Mouse (Mus musculus): ENCODE results near the gene Creb1. TPM values are rescaled to one million over a fixed set of nuclear protein-coding genes. Genes with fewer than 3 reads are reported as not detected.

Creb1 gene
- polyA plus RNA-seq, 1 experiment from 2014 or later, result 56.7 TPM

DNA sequence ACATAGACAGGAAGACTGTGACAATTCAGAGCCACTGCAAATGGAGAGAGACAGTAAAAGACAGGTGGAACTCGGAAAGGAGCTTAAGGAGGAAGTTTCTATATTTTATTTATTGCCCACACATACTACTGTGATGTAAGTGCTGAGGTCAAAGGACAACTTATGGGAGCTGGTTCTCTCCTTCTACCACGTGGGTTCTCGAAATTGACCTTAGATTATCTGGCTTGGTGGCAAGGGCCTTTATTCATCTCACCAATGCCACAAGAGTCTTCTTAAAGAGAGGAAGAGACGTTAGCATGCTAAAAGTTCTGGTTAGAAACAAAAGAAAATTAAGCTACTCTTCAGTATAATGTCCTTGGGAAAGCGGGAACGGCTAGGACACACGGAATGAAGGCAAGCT lies 897 bp upstream of the Creb1 start:
- no peaks in the 10 kb centered on the region for H3K36me3 ChIP-seq (ENCODE audit: control insufficient read depth, insufficient read depth, low read length)
- H3K27me3 ChIP-seq (replicated peaks; ENCODE audit: control insufficient read depth, insufficient read depth, low read length), result no peaks in the 10 kb centered on the region
- H3K4me2 ChIP-seq (ENCODE audit: low read length), result peak overlapping the region; percentile 95
- ATAC-seq, result no peak
- H3K4me3 ChIP-seq (ENCODE audit: low read depth, low read length), result peak overlapping the region; percentile 80
- no peak overlapping the region for H3K27ac ChIP-seq (ENCODE audit: low read depth, low read length)
- H3K4me1 ChIP-seq (ENCODE audit: control insufficient read depth, insufficient read depth, low read length), result peaks cover 20% of the 10 kb centered on the region
- H3K9me3 ChIP-seq (replicated peaks; ENCODE audit: control insufficient read depth, low read length), result no peaks in the 10 kb centered on the region
- WGBS, result 23% methylated on average over 7 of the region's 7 CpGs
- DNase-seq (ENCODE audit: low spot score), result no peak
- peak overlapping the region; percentile 99 for H3K9ac ChIP-seq (ENCODE audit: low read length)

DNA sequence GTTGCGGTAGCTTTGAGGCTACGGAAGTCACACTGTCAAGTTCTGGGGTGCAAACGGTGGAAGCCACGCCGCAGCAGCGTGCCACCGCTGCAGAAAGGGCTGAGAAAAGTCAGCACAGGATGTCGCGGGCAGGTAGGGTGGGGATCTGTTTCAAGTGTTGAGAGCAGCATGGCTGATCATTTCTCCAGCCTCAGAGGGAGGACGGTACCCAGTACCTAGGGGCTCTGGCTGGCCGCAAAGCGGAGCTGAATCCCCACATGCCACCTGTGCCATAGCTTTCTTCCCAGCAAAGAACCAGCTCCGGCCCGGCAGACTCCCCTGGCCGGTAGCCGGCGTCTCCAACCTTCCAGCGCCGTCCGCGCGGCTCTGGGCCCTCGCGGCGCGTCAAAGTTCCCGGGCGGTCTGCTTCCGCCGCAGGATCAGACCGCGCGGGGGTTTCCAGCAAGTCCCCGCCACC lies 350 bp upstream of the Creb1 start:
- WGBS, result under 1% methylated on average over 34 of the region's 34 CpGs

DNA sequence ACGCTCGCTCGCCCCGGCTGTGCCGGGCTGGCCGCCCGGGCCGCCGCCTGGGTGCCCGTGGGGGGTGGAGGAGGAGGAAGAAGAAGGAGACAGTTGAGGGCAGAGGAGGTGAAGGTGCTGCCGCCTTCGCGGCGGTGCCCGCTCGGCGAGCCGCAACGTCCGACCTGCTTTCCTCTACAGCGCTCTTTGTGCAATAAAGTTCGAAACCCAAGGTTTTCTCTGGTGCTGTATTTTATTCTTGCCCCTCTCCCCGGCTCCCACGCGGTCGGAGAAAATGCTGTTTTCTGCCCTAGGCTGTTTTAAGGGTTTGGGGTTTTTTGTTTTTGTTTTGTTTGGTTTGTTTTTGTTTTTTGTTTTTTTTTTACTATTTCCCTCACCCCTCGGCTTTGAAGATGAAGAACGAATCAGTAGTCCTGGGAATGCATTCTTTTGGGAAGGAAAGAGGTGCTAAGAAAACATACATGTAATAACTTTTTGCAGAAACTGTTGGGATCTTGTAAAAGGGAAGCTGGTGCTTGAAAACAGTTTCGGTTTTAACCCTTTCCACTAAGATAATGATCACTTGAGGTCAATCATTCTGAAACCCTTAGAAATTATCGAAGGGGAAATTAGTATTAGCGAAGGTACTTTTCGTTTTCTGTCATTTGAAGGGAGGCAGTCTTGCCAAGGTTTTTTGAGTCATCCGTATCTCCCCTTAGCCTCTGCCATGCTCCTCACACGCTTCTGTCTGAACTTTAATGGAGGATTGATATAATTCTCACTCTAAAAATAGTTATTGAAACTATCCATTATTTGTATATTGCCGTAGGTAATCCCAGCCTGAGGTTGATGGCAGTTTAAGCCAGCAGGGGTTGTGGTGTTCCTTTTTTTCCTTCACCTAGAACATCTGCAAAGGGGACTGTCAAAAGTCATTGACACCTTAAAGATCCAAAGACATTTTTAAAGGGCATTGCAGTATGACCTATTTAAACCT lies 1.3 kb downstream of the Creb1 start:
- Histone ChIP-seq H3K36me3 (ENCODE audit: control insufficient read depth, insufficient read depth, low read length) (no peaks in the 10 kb centered on the region), H3K27me3 (replicated peaks; ENCODE audit: control insufficient read depth, insufficient read depth, low read length) (no peaks in the 10 kb centered on the region), H3K4me3 (ENCODE audit: low read depth, low read length) (peak overlapping the region; percentile 80), H3K9ac (ENCODE audit: low read length) (peak overlapping the region; percentile 99), H3K4me2 (ENCODE audit: low read length) (peak overlapping the region; percentile 88), H3K27ac (ENCODE audit: low read depth, low read length) (peak overlapping the region; percentile 100), H3K9me3 (replicated peaks; ENCODE audit: control insufficient read depth, low read length) (no peaks in the 10 kb centered on the region), H3K4me1 (ENCODE audit: control insufficient read depth, insufficient read depth, low read length) (peaks cover 20% of the 10 kb centered on the region)
- peak; percentile 46 for DNase-seq (ENCODE audit: low spot score)
- under 1% methylated on average over 30 of the region's 35 CpGs for WGBS
- no peak for ATAC-seq

More for the DNA sequence above, 350 bp upstream of the Creb1 start:
- peaks cover 20% of the 10 kb centered on the region for H3K4me1 ChIP-seq (ENCODE audit: control insufficient read depth, insufficient read depth, low read length)
- H3K27ac ChIP-seq (ENCODE audit: low read depth, low read length), result peak overlapping the region; percentile 100
- peak overlapping the region; percentile 80 for H3K4me3 ChIP-seq (ENCODE audit: low read depth, low read length)
- peak; percentile 72 for ATAC-seq
- no peaks in the 10 kb centered on the region for H3K36me3 ChIP-seq (ENCODE audit: control insufficient read depth, insufficient read depth, low read length)
- H3K4me2 ChIP-seq (ENCODE audit: low read length), result peak overlapping the region; percentile 95
- no peaks in the 10 kb centered on the region for H3K9me3 ChIP-seq (replicated peaks; ENCODE audit: control insufficient read depth, low read length)
- no peak for DNase-seq (ENCODE audit: low spot score)
- no peaks in the 10 kb centered on the region for H3K27me3 ChIP-seq (replicated peaks; ENCODE audit: control insufficient read depth, insufficient read depth, low read length)
- H3K9ac ChIP-seq (ENCODE audit: low read length), result peak overlapping the region; percentile 99

DNA sequence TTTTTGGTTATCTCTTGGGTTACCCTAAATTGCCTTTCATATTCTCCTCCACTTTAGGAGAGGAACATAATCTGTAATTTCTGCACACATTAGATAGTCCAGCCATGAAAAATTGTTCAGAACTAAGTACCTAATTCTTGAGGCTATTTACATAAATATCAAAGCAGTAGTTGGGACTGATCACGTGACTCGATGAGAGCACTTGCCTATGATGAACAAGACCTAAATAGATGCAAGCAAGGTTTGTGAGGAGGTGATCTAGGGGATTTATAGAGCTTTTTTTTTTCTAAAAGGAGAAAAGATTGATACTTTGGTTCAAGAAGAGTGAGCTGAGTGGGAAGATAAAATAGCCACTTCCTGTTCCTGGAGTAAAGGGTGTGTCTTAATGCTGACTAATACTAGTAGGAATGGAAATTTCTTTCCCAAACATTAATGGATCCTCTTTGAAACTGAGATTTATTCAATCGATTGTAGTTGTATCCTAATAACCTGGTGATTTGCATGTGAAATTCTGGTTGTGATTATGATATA lies 6.5 kb downstream of the Creb1 start:
- Histone ChIP-seq H3K4me3 (ENCODE audit: low read depth, low read length) (no peak overlapping the region), H3K4me1 (ENCODE audit: control insufficient read depth, insufficient read depth, low read length) (peaks cover 14% of the 10 kb centered on the region), H3K27me3 (replicated peaks; ENCODE audit: control insufficient read depth, insufficient read depth, low read length) (no peaks in the 10 kb centered on the region), H3K4me2 (ENCODE audit: low read length) (no peak overlapping the region), H3K27ac (ENCODE audit: low read depth, low read length) (no peak overlapping the region), H3K9ac (ENCODE audit: low read length) (no peak overlapping the region), H3K36me3 (ENCODE audit: control insufficient read depth, insufficient read depth, low read length) (no peaks in the 10 kb centered on the region), H3K9me3 (replicated peaks; ENCODE audit: control insufficient read depth, low read length) (no peaks in the 10 kb centered on the region)
- WGBS, result 94% methylated on average over 3 of the region's 3 CpGs
- DNase-seq (ENCODE audit: low spot score) (no peak), ATAC-seq (no peak)

DNA sequence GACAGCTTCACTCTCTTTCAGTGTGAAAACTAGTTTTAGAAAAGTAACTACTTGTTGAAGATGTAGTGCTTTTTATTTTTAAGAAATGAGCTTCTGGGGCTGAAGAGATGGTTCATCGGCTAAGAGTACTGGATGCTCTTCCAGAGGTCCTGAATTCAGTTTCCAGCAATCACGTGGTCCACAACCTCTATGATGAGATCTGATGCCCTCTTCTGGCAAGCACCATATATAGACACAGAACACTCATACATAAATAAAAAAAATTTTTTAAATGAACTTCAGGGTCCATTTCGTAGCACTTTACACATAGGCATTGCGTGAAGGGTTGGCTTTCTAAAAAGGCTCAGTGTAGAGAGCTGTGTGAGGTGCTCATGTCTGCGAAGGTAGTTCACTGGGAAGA lies 11.3 kb downstream of the Creb1 start:
- Histone ChIP-seq H3K9ac (ENCODE audit: low read length) (no peak overlapping the region), H3K4me1 (ENCODE audit: control insufficient read depth, insufficient read depth, low read length) (no peaks in the 10 kb centered on the region), H3K4me3 (ENCODE audit: low read depth, low read length) (no peak overlapping the region), H3K4me2 (ENCODE audit: low read length) (no peak overlapping the region), H3K36me3 (ENCODE audit: control insufficient read depth, insufficient read depth, low read length) (no peaks in the 10 kb centered on the region), H3K27ac (ENCODE audit: low read depth, low read length) (no peak overlapping the region), H3K27me3 (replicated peaks; ENCODE audit: control insufficient read depth, insufficient read depth, low read length) (no peaks in the 10 kb centered on the region), H3K9me3 (replicated peaks; ENCODE audit: control insufficient read depth, low read length) (no peaks in the 10 kb centered on the region)
- 84% methylated on average over 5 of the region's 5 CpGs for WGBS
- DNase-seq (ENCODE audit: low spot score) (no peak), ATAC-seq (no peak)

DNA sequence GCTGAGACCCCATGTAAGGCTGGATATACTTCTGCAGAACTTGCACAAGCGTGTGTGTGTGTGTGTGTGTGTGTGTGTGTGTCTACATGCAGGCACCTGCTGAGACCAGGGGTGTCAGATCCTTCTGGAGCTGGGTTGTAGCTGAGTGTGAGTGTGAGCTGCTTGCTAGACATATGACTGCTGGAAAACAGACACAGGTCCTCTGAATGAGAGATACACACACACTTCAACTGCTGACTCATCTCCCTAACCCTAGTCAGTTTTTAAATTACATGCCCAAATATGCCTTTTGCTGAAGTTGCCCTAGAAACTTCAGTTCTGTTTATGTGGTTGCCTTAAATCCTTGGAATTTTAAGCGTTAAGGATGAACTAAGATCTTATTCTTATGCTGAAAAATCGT lies 13.6 kb downstream of the Creb1 start:
- H3K9ac ChIP-seq (ENCODE audit: low read length), result no peak overlapping the region
- WGBS, result 84% methylated on average over 3 of the region's 3 CpGs
- H3K4me1 ChIP-seq (ENCODE audit: control insufficient read depth, insufficient read depth, low read length), result no peaks in the 10 kb centered on the region
- no peaks in the 10 kb centered on the region for H3K9me3 ChIP-seq (replicated peaks; ENCODE audit: control insufficient read depth, low read length)
- no peak overlapping the region for H3K4me3 ChIP-seq (ENCODE audit: low read depth, low read length)
- no peaks in the 10 kb centered on the region for H3K27me3 ChIP-seq (replicated peaks; ENCODE audit: control insufficient read depth, insufficient read depth, low read length)
- H3K36me3 ChIP-seq (ENCODE audit: control insufficient read depth, insufficient read depth, low read length), result 0 out of 2 replicates have a peak, but pooled peaks cover 2% of the 10 kb centered on the region
- ATAC-seq (no peak), DNase-seq (ENCODE audit: low spot score) (no peak)
- no peak overlapping the region for H3K27ac ChIP-seq (ENCODE audit: low read depth, low read length)
- H3K4me2 ChIP-seq (ENCODE audit: low read length), result no peak overlapping the region

DNA sequence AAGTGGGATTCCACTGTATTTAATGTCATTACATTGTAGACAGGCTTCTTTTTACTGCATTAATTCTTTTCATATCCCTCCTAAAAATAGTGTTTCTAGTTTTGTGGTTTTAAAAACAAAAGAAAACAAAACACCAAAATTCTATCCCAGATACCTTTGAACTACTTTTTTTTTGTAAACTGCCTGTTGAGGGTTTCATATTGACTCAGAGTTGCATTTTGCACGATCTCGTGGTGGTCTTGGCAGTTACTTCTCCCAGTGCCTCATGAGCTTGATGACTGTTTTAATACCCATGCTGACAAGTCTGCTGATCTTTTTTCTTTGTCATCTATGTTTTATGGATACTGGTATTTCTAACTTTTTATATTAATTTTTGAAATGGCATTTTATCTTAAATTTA lies 16.9 kb downstream of the Creb1 start:
- no peaks in the 10 kb centered on the region for H3K9me3 ChIP-seq (replicated peaks; ENCODE audit: control insufficient read depth, low read length)
- H3K9ac ChIP-seq (ENCODE audit: low read length), result no peak overlapping the region
- H3K27ac ChIP-seq (ENCODE audit: low read depth, low read length), result no peak overlapping the region
- peaks cover 20% of the 10 kb centered on the region for H3K36me3 ChIP-seq (ENCODE audit: control insufficient read depth, insufficient read depth, low read length)
- ATAC-seq (no peak), DNase-seq (ENCODE audit: low spot score) (no peak)
- no peaks in the 10 kb centered on the region for H3K4me1 ChIP-seq (ENCODE audit: control insufficient read depth, insufficient read depth, low read length)
- no peaks in the 10 kb centered on the region for H3K27me3 ChIP-seq (replicated peaks; ENCODE audit: control insufficient read depth, insufficient read depth, low read length)
- H3K4me2 ChIP-seq (ENCODE audit: low read length), result no peak overlapping the region
- 84% methylated on average over 2 of the region's 2 CpGs for WGBS
- no peak overlapping the region for H3K4me3 ChIP-seq (ENCODE audit: low read depth, low read length)

DNA sequence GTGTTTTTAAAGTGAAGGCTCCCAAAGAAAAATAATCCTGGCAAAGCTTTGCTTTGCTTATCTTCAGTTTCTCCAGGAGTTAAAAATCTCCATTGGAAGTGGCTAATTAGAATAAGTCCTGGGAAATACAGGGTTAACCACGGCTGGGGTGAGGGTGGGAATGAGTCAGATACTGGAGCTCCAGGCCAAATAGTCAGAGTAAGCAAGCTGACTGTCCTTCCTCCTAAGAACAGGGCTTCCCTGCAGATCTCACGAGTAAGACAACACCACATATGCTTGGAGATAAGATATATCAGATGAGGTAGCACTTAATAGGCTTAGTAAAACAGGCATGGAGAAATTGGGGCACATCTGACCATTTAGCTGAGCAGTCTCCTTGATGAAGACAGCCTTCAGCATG lies 19.5 kb downstream of the Creb1 start:
- H3K4me1 ChIP-seq (ENCODE audit: control insufficient read depth, insufficient read depth, low read length), result no peaks in the 10 kb centered on the region
- H3K9me3 ChIP-seq (replicated peaks; ENCODE audit: control insufficient read depth, low read length), result no peaks in the 10 kb centered on the region
- 78% methylated on average over 2 of the region's 2 CpGs for WGBS
- DNase-seq (ENCODE audit: low spot score) (no peak), ATAC-seq (no peak)
- no peak overlapping the region for H3K4me3 ChIP-seq (ENCODE audit: low read depth, low read length)
- no peaks in the 10 kb centered on the region for H3K27me3 ChIP-seq (replicated peaks; ENCODE audit: control insufficient read depth, insufficient read depth, low read length)
- no peak overlapping the region for H3K9ac ChIP-seq (ENCODE audit: low read length)
- H3K27ac ChIP-seq (ENCODE audit: low read depth, low read length), result no peak overlapping the region
- no peak overlapping the region for H3K4me2 ChIP-seq (ENCODE audit: low read length)
- peaks cover 31% of the 10 kb centered on the region for H3K36me3 ChIP-seq (ENCODE audit: control insufficient read depth, insufficient read depth, low read length)

DNA sequence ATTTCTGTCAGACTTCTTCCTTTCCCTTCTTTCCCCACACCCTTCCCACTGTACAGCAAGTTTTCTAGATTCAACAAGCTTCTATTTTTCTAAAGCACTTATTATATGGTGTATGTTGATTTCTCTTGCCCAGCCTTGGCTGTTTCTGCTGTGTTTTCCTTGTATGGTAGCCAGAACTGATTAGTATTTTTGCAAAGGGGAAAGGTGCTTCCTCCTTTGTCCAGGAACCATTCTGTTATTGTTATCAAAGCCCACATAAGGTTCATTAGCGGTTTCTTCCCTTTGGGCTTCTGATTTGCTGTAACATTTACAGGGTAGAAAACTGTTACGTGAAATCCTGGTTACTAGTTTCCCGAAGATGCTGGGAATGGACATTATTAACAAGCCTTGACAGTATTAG lies 27.7 kb downstream of the Creb1 start:
- Histone ChIP-seq H3K4me1 (ENCODE audit: control insufficient read depth, insufficient read depth, low read length) (no peaks in the 10 kb centered on the region), H3K9ac (ENCODE audit: low read length) (no peak overlapping the region), H3K4me3 (ENCODE audit: low read depth, low read length) (no peak overlapping the region), H3K9me3 (replicated peaks; ENCODE audit: control insufficient read depth, low read length) (no peaks in the 10 kb centered on the region), H3K27ac (ENCODE audit: low read depth, low read length) (no peak overlapping the region), H3K4me2 (ENCODE audit: low read length) (no peak overlapping the region), H3K36me3 (ENCODE audit: control insufficient read depth, insufficient read depth, low read length) (peaks cover 33% of the 10 kb centered on the region), H3K27me3 (replicated peaks; ENCODE audit: control insufficient read depth, insufficient read depth, low read length) (no peaks in the 10 kb centered on the region)
- no peak for ATAC-seq
- DNase-seq (ENCODE audit: low spot score), result no peak
- 96% methylated on average over 3 of the region's 3 CpGs for WGBS

Measured in forebrain, embryonic 14.5 days (tissue).